Mouse (Mus musculus): ENCODE results near the gene Mgmt.

DNA sequence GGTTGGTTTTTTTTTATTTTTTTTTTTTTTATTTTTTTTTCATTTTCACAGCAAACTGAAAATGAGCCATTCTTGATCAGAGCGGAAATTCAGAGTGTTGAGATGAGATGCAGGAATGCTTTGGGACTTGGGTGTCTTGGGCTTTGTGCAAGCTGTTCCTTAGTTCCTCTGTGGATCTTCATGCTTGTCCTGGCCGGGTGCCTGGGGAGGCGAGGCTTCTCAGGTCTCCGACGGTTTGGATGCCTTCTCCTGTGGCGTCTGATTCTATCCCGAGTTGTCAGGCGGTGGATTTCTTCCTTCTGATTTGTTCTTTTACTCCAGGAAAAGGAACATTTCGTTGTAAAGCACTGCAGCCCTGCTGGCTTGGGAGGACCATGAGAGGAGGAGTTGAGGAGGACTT, 51.7 kb downstream of the Mgmt start:
- TF ChIP-seq CTCF (IDR thresholded peaks at IDR 0.05; ENCODE audit: low read depth, low read length) = no peak
- TF ChIP-seq POLR2A (IDR thresholded peaks at IDR 0.05; ENCODE audit: borderline replicate concordance, low read depth, low read length) = no peak

Data from bone marrow macrophage, adult 2 months (primary cell).